Mouse (Mus musculus) cerebellum, adult 18-20 months (tissue): ENCODE data around the gene Gcnt1.

Experiments used
- DNase-seq, 2 experiments: peaks; one replicate each; pipeline ENCODE4 v3.0.0; 2021

The Gcnt1 gene

GRCm38 (mm10) chr19:17323006-17323688 lies 49.5 kb downstream of the Gcnt1 start:
- no peak for DNase-seq

- no peak for DNase-seq
Observed at GRCm38 (mm10) chr19:17319770-17320169, 52.9 kb downstream of the Gcnt1 start.

GRCm38 (mm10) chr19:17318733-17319132 lies 53.9 kb downstream of the Gcnt1 start:
- no peak for DNase-seq

GRCm38 (mm10) chr19:17316311-17317003 lies 56.2 kb downstream of the Gcnt1 start:
- DNase-seq: no peak

GRCm38 (mm10) chr19:17314451-17314850 lies 58.2 kb downstream of the Gcnt1 start:
- no peak for DNase-seq

GRCm38 (mm10) chr19:17313766-17314165 lies 58.9 kb downstream of the Gcnt1 start:
- DNase-seq: no peak

GRCm38 (mm10) chr19:17312671-17313180 lies 59.9 kb downstream of the Gcnt1 start:
- DNase-seq: no peak

GRCm38 (mm10) chr19:17311501-17311900 lies 61.1 kb downstream of the Gcnt1 start:
- DNase-seq: no peak

GRCm38 (mm10) chr19:17311031-17311430 lies 61.6 kb downstream of the Gcnt1 start:
- DNase-seq: no peak

- no peak for DNase-seq
Observed at GRCm38 (mm10) chr19:17296081-17296480, 76.6 kb downstream of the Gcnt1 start.

GRCm38 (mm10) chr19:17295211-17295766 lies 77.4 kb downstream of the Gcnt1 start:
- DNase-seq: no peak

- no peak for DNase-seq
Observed at GRCm38 (mm10) chr19:17294136-17294535, 78.5 kb downstream of the Gcnt1 start.

GRCm38 (mm10) chr19:17289526-17289925 lies 83.1 kb downstream of the Gcnt1 start:
- no peak for DNase-seq

- DNase-seq: no peak
Observed at GRCm38 (mm10) chr19:17286004-17286403, 86.6 kb downstream of the Gcnt1 start.

- no peak for DNase-seq
Observed at GRCm38 (mm10) chr19:17283317-17283716, 89.3 kb downstream of the Gcnt1 start.

- no peak for DNase-seq
Observed at GRCm38 (mm10) chr19:17278381-17279051, 94.1 kb downstream of the Gcnt1 start.
